Mouse (Mus musculus) liver, adult 2 months (tissue): ENCODE data around the gene Pus10.

Experiments used
- CTCF ChIP-seq: fragments of 200-500 bp; IDR thresholded peaks from 2 replicates; pipeline ENCODE4 v1.5.1; 2011; ENCODE audit warnings: low read depth, low read length, control low read depth
- POLR2A ChIP-seq: fragments of 200-500 bp; IDR thresholded peaks from 2 replicates; pipeline ENCODE4 v1.6.1; 2011; ENCODE audit warnings: low read length, control low read depth; ENCODE audit not compliant: insufficient read depth; ENCODE audit errors: extremely low read depth

DNA sequence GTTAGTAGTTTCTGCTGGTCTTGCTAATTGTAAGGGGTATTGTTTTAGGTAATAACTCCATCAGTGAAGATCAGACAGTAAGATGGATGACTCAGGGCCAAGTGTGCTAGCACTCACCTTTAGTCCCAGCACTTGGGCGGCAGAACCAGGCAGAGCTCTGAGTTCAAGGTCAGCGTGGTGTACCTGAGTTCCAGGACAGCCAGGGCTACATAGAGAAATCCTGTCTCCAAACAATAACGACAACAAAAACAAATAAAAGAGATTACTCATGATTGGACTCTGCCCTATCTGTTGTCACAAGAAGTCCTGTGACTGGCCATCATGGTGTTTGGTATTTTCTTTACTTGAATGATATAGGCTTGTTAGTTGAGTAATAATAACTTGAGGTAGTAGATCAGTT, 36.4 kb downstream of the Pus10 start:
- TF ChIP-seq POLR2A (no peak), CTCF (no peak)
